Mouse (Mus musculus) CH12.LX (cell line): ENCODE measurements around the gene Stk32c. TPM values are rescaled to one million over a fixed set of nuclear protein-coding genes. Genes with fewer than 3 reads are reported as not detected.

ENCODE experiments used
- DNase-seq: peaks from one replicate; pipeline ENCODE4 v3.0.0-alpha.2; 2013; ENCODE audit errors: extremely low read depth
- H3K27ac ChIP-seq: 2 replicates; pipeline ENCODE4 v1.5.1; 2012; ENCODE audit warnings: low read depth, mild to moderate bottlenecking, control low read depth, moderate library complexity; ENCODE audit not compliant: insufficient read depth
- H3K27me3 ChIP-seq: replicated peaks from 2 replicates; pipeline ENCODE3; 2012; ENCODE audit warnings: inconsistent platforms
- H3K36me3 ChIP-seq, 2 experiments: replicated peaks in 1 of 2; 2 replicates each; pipeline versions ENCODE3 to v1.6.1; 2012; ENCODE audit warnings: inconsistent platforms in 1 of 2, low read length in 1 of 2, mild to moderate bottlenecking in 1 of 2, mixed read lengths in 1 of 2, moderate library complexity in 1 of 2; ENCODE audit not compliant: control insufficient read depth in 1 of 2, insufficient read depth in 1 of 2
- H3K4me1 ChIP-seq, 2 experiments: 2 replicates each; pipeline ENCODE4 v1.6.1; 2012; ENCODE audit warnings: inconsistent platforms in 1 of 2, moderate library complexity in 1 of 2; ENCODE audit not compliant: insufficient read depth in 2 of 2, control insufficient read depth in 1 of 2
- H3K4me2 ChIP-seq: 2 replicates; pipeline ENCODE4 v1.6.1; 2012; ENCODE audit warnings: low read depth, mild to moderate bottlenecking, control low read depth; ENCODE audit not compliant: poor library complexity, insufficient read depth, severe bottlenecking
- H3K4me3 ChIP-seq, 3 experiments: fragments of 150-350 bp in 1 of 3; sonication (generic) in 1 of 3; replicated peaks in 1 of 3; 2 replicates each; pipeline versions ENCODE3 to v1.5.1; 2011 to 2012; ENCODE audit warnings: low read depth in 2 of 3, low read length in 2 of 3, mild to moderate bottlenecking in 2 of 3, moderate library complexity in 2 of 3, control low read depth in 1 of 3, improper control_type of control experiment in 1 of 3, inconsistent platforms in 1 of 3, mixed read lengths in 1 of 3; ENCODE audit not compliant: poor library complexity in 1 of 3
- H3K79me2 ChIP-seq: replicated peaks from 2 replicates; pipeline ENCODE4 v1.6.1; 2012; ENCODE audit warnings: mild to moderate bottlenecking, moderate library complexity; ENCODE audit not compliant: control insufficient read depth, poor library complexity, insufficient read depth, severe bottlenecking; ENCODE audit errors: extremely low read depth
- H3K9ac ChIP-seq: 2 replicates; pipeline ENCODE4 v1.6.1; 2012; ENCODE audit warnings: low read depth, mild to moderate bottlenecking, control low read depth, moderate library complexity; ENCODE audit not compliant: insufficient read depth
- H3K9me3 ChIP-seq: replicated peaks from 2 replicates; pipeline ENCODE3; 2012; ENCODE audit warnings: low read length, inconsistent platforms, mixed read lengths
- HCFC1 ChIP-seq: IDR thresholded peaks from 2 replicates; pipeline ENCODE4 v1.6.1; 2012; ENCODE audit warnings: low read depth, mild to moderate bottlenecking, inconsistent platforms, low read length, improper control_type of control experiment
- MAFK ChIP-seq: IDR thresholded peaks from 2 replicates; pipeline ENCODE4 v1.6.1; 2011; ENCODE audit warnings: low read length, improper control_type of control experiment; ENCODE audit not compliant: insufficient replicate concordance
- MAZ ChIP-seq: IDR thresholded peaks from 2 replicates; pipeline ENCODE4 v1.6.1; 2012; ENCODE audit warnings: low read depth, mild to moderate bottlenecking, inconsistent platforms, low read length, improper control_type of control experiment, moderate library complexity
- MEF2A ChIP-seq: IDR thresholded peaks from 2 replicates; pipeline ENCODE4 v1.6.1; 2014; ENCODE audit warnings: low read depth, mild to moderate bottlenecking, inconsistent platforms, low read length, improper control_type of control experiment, borderline replicate concordance
- MYC ChIP-seq: IDR thresholded peaks from 2 replicates; pipeline ENCODE4 v1.6.1; 2011; ENCODE audit warnings: low read depth, mild to moderate bottlenecking, improper control_type of control experiment, low read length
- PAX5 ChIP-seq: IDR thresholded peaks from 2 replicates; pipeline ENCODE4 v1.6.1; 2012; ENCODE audit warnings: low read length, inconsistent platforms, mixed read lengths
- RAD21 ChIP-seq: IDR thresholded peaks from 2 replicates; pipeline ENCODE4 v1.6.1; 2011; ENCODE audit warnings: low read depth, mild to moderate bottlenecking, low read length, improper control_type of control experiment, moderate library complexity
- TBP ChIP-seq: conservative IDR thresholded peaks from 2 replicates; pipeline ENCODE4 v1.6.1; 2011; ENCODE audit warnings: low read depth, low read length, improper control_type of control experiment
- TCF12 ChIP-seq: IDR thresholded peaks from 2 replicates; pipeline ENCODE4 v1.6.1; 2014; ENCODE audit warnings: low read depth, mild to moderate bottlenecking, inconsistent platforms, low read length, improper control_type of control experiment
- USF1 ChIP-seq: IDR thresholded peaks from 2 replicates; pipeline ENCODE4 v1.6.1; 2014; ENCODE audit warnings: low read depth, mild to moderate bottlenecking, inconsistent platforms, low read length, improper control_type of control experiment
- ZC3H11A ChIP-seq: IDR thresholded peaks from 2 replicates; pipeline ENCODE4 v1.6.1; 2012; ENCODE audit warnings: low read depth, mild to moderate bottlenecking, inconsistent platforms, low read length, improper control_type of control experiment
- ZKSCAN1 ChIP-seq: IDR thresholded peaks from 2 replicates; pipeline ENCODE4 v1.6.1; 2012; ENCODE audit warnings: low read depth, inconsistent platforms, low read length, improper control_type of control experiment, borderline replicate concordance
- ZMIZ1 ChIP-seq: IDR thresholded peaks from 2 replicates; pipeline ENCODE4 v1.6.1; 2012; ENCODE audit warnings: low read depth, mild to moderate bottlenecking, inconsistent platforms, low read length, improper control_type of control experiment
- dilution Hi-C: fragments of 300-500 bp; cut with MboI; formaldehyde crosslinking; loops from 2 replicates; pipeline ENCODE4 v1.14.3; 2020; ENCODE audit warnings: low sequenced_read_pairs; ENCODE audit not compliant: extremely low pct_unique_long_range_greater_than_20kb, extremely low pct_ligation_motif_present
- in situ Hi-C: fragments of 300-500 bp; cut with MboI; formaldehyde crosslinking; loops from 3 replicates; pipeline ENCODE4 v1.14.3; 2019; ENCODE audit warnings: low sequenced_read_pairs, low pct_ligation_motif_present, low pct_unique_long_range_greater_than_20kb, mixed read lengths
- polyA plus RNA-seq: library from polyadenylated mRNA; unstranded; fragments of >175 nt; gene quantifications from 2 replicates; pipeline ENCODE4 v1.2.1, GENCODE M21; 2012; ENCODE audit warnings: low read depth; ENCODE audit not compliant: insufficient read length
- total RNA-seq, 2 experiments: library from RNA; depleted of rRNA; stranded (reverse); fragments of 300-350 nt in 1 of 2; fragments of >200 nt in 1 of 2; gene quantifications; 2 replicates each; pipeline ENCODE4 v1.2.3; 2012 to 2014

Stk32c gene
- total and polyA plus RNA-seq, 3 experiments = not detected

- H3K27me3 ChIP-seq = peaks cover 44% of the 10 kb centered on the region
- TF ChIP-seq PAX5 = no peak
- TF ChIP-seq RAD21 = no peak
- TF ChIP-seq TCF12 = no peak
- no peak for TF ChIP-seq ZC3H11A
- TF ChIP-seq USF1 = no peak
- no peak for TF ChIP-seq ZMIZ1
- no peak for TF ChIP-seq ZKSCAN1
- no peak for TF ChIP-seq MAFK
- no peak for TF ChIP-seq MYC
- no peak for TF ChIP-seq TBP
- no peak for TF ChIP-seq HCFC1
- TF ChIP-seq, all 38 proteins: peak for 0
- Histone ChIP-seq H3K4me3 (no peak overlapping the region), H3K4me2 (no peak overlapping the region), H3K9ac (no peak overlapping the region), H3K4me1 (no peaks in the 10 kb centered on the region; a peak in 1 of 4 replicates), H3K27ac (no peak overlapping the region), H3K79me2 (no peaks in the 10 kb centered on the region), H3K9me3 (peaks cover 6% of the 10 kb centered on the region), H3K36me3 (no peaks in the 10 kb centered on the region)
- in situ Hi-C loops = no loop called here
- dilution Hi-C loops = no loop called here
- no peak for DNase-seq
Measured at GRCm38 (mm10) chr7:139187771-139188633, 25.1 kb downstream of the Stk32c start.

- no peaks in the 10 kb centered on the region for H3K79me2 ChIP-seq
- no peak overlapping the region for H3K4me2 ChIP-seq
- in situ Hi-C loops = no loop called here
- peaks cover 47% of the 10 kb centered on the region for H3K27me3 ChIP-seq
- no peak for TF ChIP-seq ZC3H11A
- no peak for TF ChIP-seq MAZ
- no peak for TF ChIP-seq MEF2A
- TF ChIP-seq ZKSCAN1 = no peak
- H3K36me3 ChIP-seq = no peaks in the 10 kb centered on the region
- H3K9me3 ChIP-seq = peaks cover 6% of the 10 kb centered on the region
- H3K27ac ChIP-seq = no peak overlapping the region
- no peak overlapping the region for H3K4me3 ChIP-seq
- no peak overlapping the region for H3K9ac ChIP-seq
- dilution Hi-C loops = no loop called here
- H3K4me1 ChIP-seq = peaks cover 0 to 2% of the 10 kb centered on the region in 2 experiments; a peak in 2 of 4 replicates
- no peak for DNase-seq
Measured at GRCm38 (mm10) chr7:139187277-139187676, 25.8 kb downstream of the Stk32c start.
